Mouse (Mus musculus) MN1 (cell line): ENCODE measurements at regions not wholly inside any gene's neighbourhood (a gene's known extent, or its start where the extent isn't known, plus 50 kb on each side); places are given as distances from the start of the nearest gene placed in this dataset.

Experiments used
- DNase-seq: peaks from one replicate; pipeline ENCODE4 v3.0.0-alpha.2; 2016; ENCODE audit warnings: low spot score

GRCm38 (mm10) chr3:101224091-101224490 lies 63.6 kb downstream of the Cd2 start:
- DNase-seq, result no peak

- DNase-seq, result no peak
Observed at GRCm38 (mm10) chr3:101219897-101220296, 67.8 kb downstream of the Cd2 start.

- no peak for DNase-seq
Observed at GRCm38 (mm10) chr3:101216711-101217110, 71.0 kb downstream of the Cd2 start.

- no peak for DNase-seq
Observed at GRCm38 (mm10) chr3:101213212-101213562, 74.6 kb downstream of the Cd2 start.

GRCm38 (mm10) chr3:101212403-101213211 lies 75.1 kb downstream of the Cd2 start:
- peak; percentile 82 for DNase-seq

- peak; percentile 62 for DNase-seq
Observed at GRCm38 (mm10) chr3:101211936-101212335, 75.8 kb downstream of the Cd2 start.

- no peak for DNase-seq
Observed at GRCm38 (mm10) chr3:101209546-101209945, 78.2 kb downstream of the Cd2 start.

- DNase-seq, result no peak
Observed at GRCm38 (mm10) chr3:101208751-101209150, 79.0 kb downstream of the Cd2 start.

GRCm38 (mm10) chr3:101206172-101206571 lies 81.6 kb downstream of the Cd2 start:
- DNase-seq, result peak; percentile 53

- no peak for DNase-seq
Observed at GRCm38 (mm10) chr3:101194725-101195124, 84.6 kb upstream of the Ptgfrn start.

GRCm38 (mm10) chr3:101194319-101194718 lies 84.2 kb upstream of the Ptgfrn start:
- no peak for DNase-seq

- DNase-seq, result peak; percentile 41
Observed at GRCm38 (mm10) chr3:101191298-101191986, 81.4 kb upstream of the Ptgfrn start.

GRCm38 (mm10) chr3:101181958-101182357 lies 71.9 kb upstream of the Ptgfrn start:
- no peak for DNase-seq

GRCm38 (mm10) chr3:101173954-101174353 lies 63.9 kb upstream of the Ptgfrn start:
- DNase-seq, result no peak

GRCm38 (mm10) chr3:101170037-101171019 lies 60.2 kb upstream of the Ptgfrn start:
- no peak for DNase-seq

- DNase-seq, result no peak
Observed at GRCm38 (mm10) chr3:101167026-101167425, 56.9 kb upstream of the Ptgfrn start.

GRCm38 (mm10) chr3:101166580-101166979 lies 56.5 kb upstream of the Ptgfrn start:
- no peak for DNase-seq

- DNase-seq, result no peak
Observed at GRCm38 (mm10) chr3:101165261-101165660, 55.2 kb upstream of the Ptgfrn start.

GRCm38 (mm10) chr3:101164771-101165170 lies 54.7 kb upstream of the Ptgfrn start:
- no peak for DNase-seq

- DNase-seq, result no peak
Observed at GRCm38 (mm10) chr3:101163991-101164434, 53.9 kb upstream of the Ptgfrn start.

- peak; percentile 42 for DNase-seq
Observed at GRCm38 (mm10) chr3:101163160-101163990, 53.3 kb upstream of the Ptgfrn start.
